ENCODE assay signal across 9 mouse cellular contexts in genomic region chr5:135012671-135013441, GRCm38 (mm10). TPM values are rescaled to one million over a fixed set of nuclear protein-coding genes. Genes with fewer than 3 reads are reported as not detected.
DNase-seq lines count a peak whose midpoint lies in the region; ATAC-seq and TF ChIP-seq lines count a peak whose summit lies in the region.
"Had no signal": no experiment of that assay in that cellular context is flagged by ENCODE, and none has a peak within 500 bp of the region (broad histone marks: within the 10 kb centered on the region; RNA-seq: fewer than 3 reads in every experiment).

No protein-coding gene starts in this region.

- no peaks in the 10 kb centered on the region for H3K27me3 ChIP-seq in E14TG2a.4 (ENCODE audit: insufficient read depth, low read length)
- peaks cover 14% of the 10 kb centered on the region for H3K27me3 ChIP-seq in embryonic facial prominence, embryonic 10.5 days (replicated peaks; ENCODE audit: low read depth, poor library complexity, severe bottlenecking)
- H3K27me3 ChIP-seq in heart, embryonic 15.5 days: no peaks in the 10 kb centered on the region

- no peak for ATAC-seq in heart, embryonic 15.5 days (replicated peaks; ENCODE audit: insufficient number of reproducible peaks, insufficient read depth, low FRiP score, low read depth)
- no peak for ATAC-seq in megakaryocyte-erythroid progenitor cell, adult 5-6 weeks (replicated peaks; ENCODE audit: low FRiP score, low TSS enrichment, poor library complexity, severe bottlenecking)

- TF ChIP-seq CTCF in E14TG2a.4 (conservative IDR thresholded peaks at IDR 0.05; ENCODE audit: low read length): peak; percentile 56

- no peaks in the 10 kb centered on the region for H3K9me3 ChIP-seq in E14TG2a.4 (ENCODE audit: low read length)
- no peaks in the 10 kb centered on the region for H3K9me3 ChIP-seq in embryonic facial prominence, embryonic 10.5 days
- H3K9me3 ChIP-seq in heart, embryonic 15.5 days (replicated peaks): no peaks in the 10 kb centered on the region
- H3K9me3 ChIP-seq: liver, embryonic 15.5 days had no signal

- H3K4me2 ChIP-seq in heart, embryonic 15.5 days: peak overlapping the region; percentile 41

- WGBS in embryonic facial prominence, embryonic 10.5 days: 5% methylated on average over 16 of the region's 16 CpGs
- WGBS in heart, embryonic 15.5 days: 11% methylated on average over 16 of the region's 16 CpGs

- H3K4me1 ChIP-seq in E14TG2a.4 (replicated peaks; ENCODE audit: low read depth, low read length): peaks cover 61% of the 10 kb centered on the region
- peaks cover 41% of the 10 kb centered on the region for H3K4me1 ChIP-seq in embryonic facial prominence, embryonic 10.5 days
- H3K4me1 ChIP-seq in heart, embryonic 15.5 days (replicated peaks): peaks cover 38% of the 10 kb centered on the region

- peak overlapping the region; percentile 70 for H3K27ac ChIP-seq in embryonic facial prominence, embryonic 10.5 days (replicated peaks)
- peak overlapping the region; percentile 52; the same call in 1 of the 2 replicates for H3K27ac ChIP-seq in heart, embryonic 15.5 days
- H3K27ac ChIP-seq: liver, embryonic 15.5 days had no signal

- H3K9ac ChIP-seq in heart, embryonic 15.5 days: no peak overlapping the region
- H3K9ac ChIP-seq: liver, embryonic 15.5 days had no signal

- H3K36me3 ChIP-seq in E14TG2a.4 (ENCODE audit: insufficient read depth, low read length): peaks cover 16% of the 10 kb centered on the region
- H3K36me3 ChIP-seq in embryonic facial prominence, embryonic 10.5 days (replicated peaks): no peaks in the 10 kb centered on the region
- no peaks in the 10 kb centered on the region; the same call in 1 of the 2 replicates for H3K36me3 ChIP-seq in heart, embryonic 15.5 days
- H3K36me3 ChIP-seq: liver, embryonic 15.5 days had no signal

- peak; percentile 77 for DNase-seq in adrenal gland, adult 2 months
- peak; percentile 82 for DNase-seq in embryonic facial prominence, embryonic 10.5 days (ENCODE audit: low spot score)
- DNase-seq in kidney, postnatal 25 days: peak; percentile 90 to 91
- peak; percentile 89 for DNase-seq in lung, postnatal 10 days
- peak; percentile 56 for DNase-seq in skeletal muscle tissue, adult 2 months (ENCODE audit: low read depth, low spot score)

- H3K4me3 ChIP-seq in E14TG2a.4 (replicated peaks; ENCODE audit: low read length): peak overlapping the region; percentile 88
- peak overlapping the region; percentile 45 for H3K4me3 ChIP-seq in embryonic facial prominence, embryonic 10.5 days
- H3K4me3 ChIP-seq in heart, embryonic 15.5 days: peak overlapping the region; percentile 17
- H3K4me3 ChIP-seq: liver, embryonic 15.5 days had no signal

RNA-seq across cellular contexts. Expression of gene Abhd11, which starts 3.9 kb away (rescaled TPM):
- total RNA-seq in adrenal gland, adult 2 months (2021): 10 to 100 TPM; 51.7 to 52.4 TPM
- 90.8 and 100.0 TPM in 2 replicates for polyA plus RNA-seq in adrenal gland, adult 2 months (2012; rRNA removed)
- polyA plus RNA-seq in embryonic facial prominence, embryonic 10.5 days (2016; fragmentation: Nextera tagmentation; extraction: Ambion mirVana): 39.6 and 41.7 TPM in 2 replicates
- 70.0 and 74.5 TPM in 2 replicates for polyA plus RNA-seq in heart, embryonic 15.5 days (2015; fragmentation: Nextera tagmentation; extraction: Ambion mirVana)
- total RNA-seq in megakaryocyte-erythroid progenitor cell, adult 5-6 weeks (2014; fragmentation: Nextera tagmentation): 55.8 and 82.2 TPM in 2 replicates
- total RNA-seq in megakaryocyte-erythroid progenitor cell, adult 5-6 weeks (2017): 36.9 and 46.7 TPM in 2 replicates

RNA-seq across cellular contexts. Expression of gene Stx1a, which starts 10.4 kb away (rescaled TPM):
- 1 to 10 TPM; 5.9 to 7.5 TPM for total RNA-seq in adrenal gland, adult 2 months (2021)
- 23.2 and 31.8 TPM in 2 replicates for polyA plus RNA-seq in adrenal gland, adult 2 months (2012; rRNA removed)
- polyA plus RNA-seq in embryonic facial prominence, embryonic 10.5 days (2016; fragmentation: Nextera tagmentation; extraction: Ambion mirVana): 13.5 and 13.8 TPM in 2 replicates
- 6.2 and 10.2 TPM in 2 replicates for polyA plus RNA-seq in heart, embryonic 15.5 days (2015; fragmentation: Nextera tagmentation; extraction: Ambion mirVana)
- total RNA-seq in megakaryocyte-erythroid progenitor cell, adult 5-6 weeks (2014; fragmentation: Nextera tagmentation): 0.17 and 0.98 TPM in 2 replicates
- not detected in 2 replicates for total RNA-seq in megakaryocyte-erythroid progenitor cell, adult 5-6 weeks (2017)

RNA-seq across cellular contexts. Expression of gene Cldn3, which starts 26.8 kb away (rescaled TPM):
- total RNA-seq in adrenal gland, adult 2 months (2021): under 1 TPM; 0.62 to 0.75 TPM
- 2.9 and 3.7 TPM in 2 replicates for polyA plus RNA-seq in adrenal gland, adult 2 months (2012; rRNA removed)
- polyA plus RNA-seq in embryonic facial prominence, embryonic 10.5 days (2016; fragmentation: Nextera tagmentation; extraction: Ambion mirVana): 18.2 and 18.8 TPM in 2 replicates
- 7.7 and 18.1 TPM in 2 replicates for polyA plus RNA-seq in heart, embryonic 15.5 days (2015; fragmentation: Nextera tagmentation; extraction: Ambion mirVana)
- not detected in 2 replicates for total RNA-seq in megakaryocyte-erythroid progenitor cell, adult 5-6 weeks (2014; fragmentation: Nextera tagmentation)
- total RNA-seq in megakaryocyte-erythroid progenitor cell, adult 5-6 weeks (2017): not detected in 2 replicates

RNA-seq across cellular contexts. Expression of gene Dnajc30, which starts 51.1 kb away (rescaled TPM):
- 10 to 100 TPM; 30.7 to 43.3 TPM for total RNA-seq in adrenal gland, adult 2 months (2021)
- 85.4 and 105 TPM in 2 replicates for polyA plus RNA-seq in adrenal gland, adult 2 months (2012; rRNA removed)
- polyA plus RNA-seq in embryonic facial prominence, embryonic 10.5 days (2016; fragmentation: Nextera tagmentation; extraction: Ambion mirVana): 27.0 and 27.4 TPM in 2 replicates
- polyA plus RNA-seq in heart, embryonic 15.5 days (2015; fragmentation: Nextera tagmentation; extraction: Ambion mirVana): 27.2 and 32.1 TPM in 2 replicates
- 15.7 and 16.1 TPM in 2 replicates for total RNA-seq in megakaryocyte-erythroid progenitor cell, adult 5-6 weeks (2014; fragmentation: Nextera tagmentation)
- 3.7 and 9.2 TPM in 2 replicates for total RNA-seq in megakaryocyte-erythroid progenitor cell, adult 5-6 weeks (2017)

RNA-seq across cellular contexts. Expression of gene Bud23, which starts 51.9 kb away (rescaled TPM):
- total RNA-seq in adrenal gland, adult 2 months (2021): 10 to 100 TPM; 46.3 to 62.4 TPM
- polyA plus RNA-seq in adrenal gland, adult 2 months (2012; rRNA removed): 62.8 and 65.6 TPM in 2 replicates
- polyA plus RNA-seq in embryonic facial prominence, embryonic 10.5 days (2016; fragmentation: Nextera tagmentation; extraction: Ambion mirVana): 190 and 194 TPM in 2 replicates
- 49.4 and 68.2 TPM in 2 replicates for polyA plus RNA-seq in heart, embryonic 15.5 days (2015; fragmentation: Nextera tagmentation; extraction: Ambion mirVana)
- total RNA-seq in megakaryocyte-erythroid progenitor cell, adult 5-6 weeks (2014; fragmentation: Nextera tagmentation): 93.5 and 138 TPM in 2 replicates
- 68.0 and 104 TPM in 2 replicates for total RNA-seq in megakaryocyte-erythroid progenitor cell, adult 5-6 weeks (2017)

Comparison
In these comparisons a context has a peak if more than half of its experiments do, and no peak if none do; other contexts are left out.
1. H3K4me3 ChIP-seq: peak in every context shown above with its lines; median percentile 88 in E14TG2a.4; 45 in embryonic facial prominence, embryonic 10.5 days; 17 in heart, embryonic 15.5 days.